Mouse (Mus musculus) midbrain, postnatal 0 days (tissue): ENCODE results near the gene Fam213b. TPM values are rescaled to one million over a fixed set of nuclear protein-coding genes. Genes with fewer than 3 reads are reported as not detected.

Source experiments
- ATAC-seq: fragments of 200-750 bp; cut with Nextera tagmentation; 2 replicates; pipeline ENCODE4 v1.8.0; 2017; ENCODE audit warnings: moderate number of reproducible peaks, mild to moderate bottlenecking, moderate TSS enrichment, moderate library complexity; ENCODE audit not compliant: low FRiP score
- DNase-seq: peaks from one replicate; pipeline ENCODE4 v3.0.0-alpha.2; 2015; ENCODE audit warnings: low spot score
- H3K27ac ChIP-seq: fragments of 300-500 bp; sonication (generic); 2 replicates; pipeline ENCODE4 v1.5.1; 2014; ENCODE audit warnings: low read depth, mild to moderate bottlenecking, low read length, mixed read lengths
- H3K27me3 ChIP-seq: fragments of 300-500 bp; sonication (generic); 2 replicates; pipeline ENCODE4 v1.6.1; 2014; ENCODE audit warnings: low read length, control low read depth, mixed read lengths; ENCODE audit not compliant: insufficient read depth
- H3K36me3 ChIP-seq: fragments of 300-500 bp; sonication (generic); 2 replicates; pipeline ENCODE4 v1.6.1; 2014; ENCODE audit warnings: low read length, control low read depth, mixed read lengths; ENCODE audit not compliant: insufficient read depth
- H3K4me1 ChIP-seq: fragments of 300-500 bp; sonication (generic); 2 replicates; pipeline ENCODE4 v1.6.1; 2014; ENCODE audit warnings: mild to moderate bottlenecking, control low read depth, antibody characterized with exemption, low read length, mixed read lengths; ENCODE audit not compliant: insufficient read depth
- H3K4me2 ChIP-seq: fragments of 300-500 bp; sonication (generic); 2 replicates; pipeline ENCODE4 v1.6.1; 2014; ENCODE audit warnings: low read depth, mild to moderate bottlenecking, low read length, mixed read lengths; ENCODE audit not compliant: poor library complexity, severe bottlenecking
- H3K4me3 ChIP-seq: fragments of 300-500 bp; sonication (generic); 2 replicates; pipeline ENCODE4 v1.5.1; 2014; ENCODE audit warnings: low read depth, mild to moderate bottlenecking, low read length, moderate library complexity
- H3K9ac ChIP-seq: fragments of 300-500 bp; sonication (generic); replicated peaks from 2 replicates; pipeline ENCODE4 v1.6.1; 2014; ENCODE audit warnings: mild to moderate bottlenecking, low read length, moderate library complexity, mixed read lengths; ENCODE audit not compliant: poor library complexity, severe bottlenecking
- H3K9me3 ChIP-seq: fragments of 300-500 bp; sonication (generic); 2 replicates; pipeline ENCODE4 v1.6.1; 2016; ENCODE audit warnings: low read length, control low read depth
- CTCF ChIP-seq: IDR thresholded peaks from 2 replicates; pipeline ENCODE4 v1.5.1; 2016; ENCODE audit warnings: antibody characterized with exemption, mild to moderate bottlenecking
- WGBS: fragments of 180-500 bp; shearing (Covaris S2); extraction: QIAGEN DNeasy Blood & Tissue Kit; methylation state at CpG from one replicate; pipeline ENCODE4 v1.1.7; 2014; 5-methylcytosine and 5-hydroxymethylcytosine counted together
- polyA plus RNA-seq: library from polyadenylated mRNA; unstranded; fragments of >200 nt; fragmentation: Nextera tagmentation; extraction: Ambion mirVana; gene quantifications from 2 replicates; pipeline ENCODE4 v1.2.1, GENCODE M21; 2015
- total RNA-seq: library from RNA; depleted of rRNA; stranded (reverse); fragments of >200 nt; gene quantifications from 2 replicates; pipeline ENCODE4 v1.2.3, GENCODE M21; 2014

Gene Fam213b
- total and polyA plus RNA-seq, 2 experiments from 2014 or later = 36.6 to 73.3 TPM

- Histone ChIP-seq H3K4me1 (peaks cover 7% of the 10 kb centered on the region; the same call in 1 of the 2 replicates), H3K4me3 (no peak overlapping the region), H3K9ac (no peak overlapping the region), H3K27ac (no peak overlapping the region), H3K36me3 (no peaks in the 10 kb centered on the region), H3K4me2 (no peak overlapping the region), H3K9me3 (no peaks in the 10 kb centered on the region), H3K27me3 (no peaks in the 10 kb centered on the region)
- WGBS = 90% methylated on average over 10 of the region's 10 CpGs
- TF ChIP-seq CTCF = no peak
- ATAC-seq (no peak), DNase-seq (no peak)
Measured at GRCm38 (mm10) chr4:154942632-154943322, 43.8 kb upstream of the Fam213b start.

- peaks cover 7% of the 10 kb centered on the region; the same call in 1 of the 2 replicates for H3K4me1 ChIP-seq
- H3K27ac ChIP-seq = no peak overlapping the region
- TF ChIP-seq CTCF = no peak
- no peak overlapping the region for H3K4me2 ChIP-seq
- H3K27me3 ChIP-seq = no peaks in the 10 kb centered on the region
- no peaks in the 10 kb centered on the region for H3K36me3 ChIP-seq
- H3K4me3 ChIP-seq = no peak overlapping the region
- H3K9ac ChIP-seq = no peak overlapping the region
- 93% methylated on average over 5 of the region's 5 CpGs for WGBS
- no peaks in the 10 kb centered on the region for H3K9me3 ChIP-seq
- ATAC-seq (no peak), DNase-seq (no peak)
Measured at GRCm38 (mm10) chr4:154941831-154942230, 42.9 kb upstream of the Fam213b start.

- Histone ChIP-seq H3K9ac (no peak overlapping the region), H3K4me2 (no peak overlapping the region), H3K9me3 (no peaks in the 10 kb centered on the region), H3K4me3 (no peak overlapping the region), H3K36me3 (no peaks in the 10 kb centered on the region), H3K4me1 (0 out of 2 replicates have a peak, but pooled peaks cover under 1% of the 10 kb centered on the region), H3K27ac (no peak overlapping the region), H3K27me3 (no peaks in the 10 kb centered on the region)
- ATAC-seq (no peak), DNase-seq (no peak)
- no peak for TF ChIP-seq CTCF
- WGBS = 94% methylated on average over 2 of the region's 2 CpGs
Measured at GRCm38 (mm10) chr4:154940156-154940555, 41.2 kb upstream of the Fam213b start.

GRCm38 (mm10) chr4:154937746-154938145 lies 38.8 kb upstream of the Fam213b start:
- no peaks in the 10 kb centered on the region for H3K36me3 ChIP-seq
- no peak overlapping the region for H3K4me3 ChIP-seq
- no peaks in the 10 kb centered on the region for H3K9me3 ChIP-seq
- ATAC-seq = no peak
- TF ChIP-seq CTCF = no peak
- no peaks in the 10 kb centered on the region for H3K4me1 ChIP-seq
- H3K9ac ChIP-seq = no peak overlapping the region
- H3K27ac ChIP-seq = no peak overlapping the region
- no peak overlapping the region for H3K4me2 ChIP-seq
- H3K27me3 ChIP-seq = no peaks in the 10 kb centered on the region
- no peak for DNase-seq
- 93% methylated on average over 1 of the region's 1 CpGs for WGBS

- Histone ChIP-seq H3K27me3 (no peaks in the 10 kb centered on the region), H3K4me1 (no peaks in the 10 kb centered on the region), H3K4me2 (no peak overlapping the region), H3K4me3 (no peak overlapping the region), H3K9me3 (no peaks in the 10 kb centered on the region), H3K27ac (peak overlapping the region; percentile 27; the same call in 1 of the 2 replicates), H3K36me3 (no peaks in the 10 kb centered on the region), H3K9ac (no peak overlapping the region)
- no peak for TF ChIP-seq CTCF
- ATAC-seq (no peak), DNase-seq (no peak)
- WGBS = 34% methylated on average over 8 of the region's 8 CpGs
Measured at GRCm38 (mm10) chr4:154936542-154937255, 37.8 kb upstream of the Fam213b start.

GRCm38 (mm10) chr4:154935788-154936187 lies 36.9 kb upstream of the Fam213b start:
- peak; percentile 31 for TF ChIP-seq CTCF
- DNase-seq (no peak), ATAC-seq (no peak)
- Histone ChIP-seq H3K36me3 (no peaks in the 10 kb centered on the region), H3K9me3 (no peaks in the 10 kb centered on the region), H3K27me3 (no peaks in the 10 kb centered on the region), H3K4me2 (no peak overlapping the region), H3K4me1 (no peaks in the 10 kb centered on the region), H3K4me3 (no peak overlapping the region), H3K27ac (no peak overlapping the region), H3K9ac (no peak overlapping the region)
- 86% methylated on average over 7 of the region's 7 CpGs for WGBS
